Mouse (Mus musculus) liver, postnatal 0 days (tissue): ENCODE measurements around the gene Rbfox1.

Source experiments
- CTCF ChIP-seq: sonication (generic); IDR thresholded peaks from 2 replicates; pipeline ENCODE4 v1.5.1; 2016; ENCODE audit warnings: antibody characterized with exemption, low read depth
- EP300 ChIP-seq: IDR thresholded peaks from 2 replicates; pipeline ENCODE4 v1.6.1; 2016; ENCODE audit warnings: antibody characterized with exemption, low read depth, mild to moderate bottlenecking

GRCm38 (mm10) chr16:6658594-6658993 is 773.4 kb downstream of the Rbfox1 start:
- TF ChIP-seq EP300 (no peak), CTCF (no peak)
